Mouse (Mus musculus): ENCODE data around the gene Dyrk2. TPM values are rescaled to one million over a fixed set of nuclear protein-coding genes. Genes with fewer than 3 reads are reported as not detected.

The Dyrk2 gene
- 5.7 and 7.3 TPM in 2 replicates for polyA plus RNA-seq (2015; fragmentation: Nextera tagmentation; extraction: Ambion mirVana)

DNA sequence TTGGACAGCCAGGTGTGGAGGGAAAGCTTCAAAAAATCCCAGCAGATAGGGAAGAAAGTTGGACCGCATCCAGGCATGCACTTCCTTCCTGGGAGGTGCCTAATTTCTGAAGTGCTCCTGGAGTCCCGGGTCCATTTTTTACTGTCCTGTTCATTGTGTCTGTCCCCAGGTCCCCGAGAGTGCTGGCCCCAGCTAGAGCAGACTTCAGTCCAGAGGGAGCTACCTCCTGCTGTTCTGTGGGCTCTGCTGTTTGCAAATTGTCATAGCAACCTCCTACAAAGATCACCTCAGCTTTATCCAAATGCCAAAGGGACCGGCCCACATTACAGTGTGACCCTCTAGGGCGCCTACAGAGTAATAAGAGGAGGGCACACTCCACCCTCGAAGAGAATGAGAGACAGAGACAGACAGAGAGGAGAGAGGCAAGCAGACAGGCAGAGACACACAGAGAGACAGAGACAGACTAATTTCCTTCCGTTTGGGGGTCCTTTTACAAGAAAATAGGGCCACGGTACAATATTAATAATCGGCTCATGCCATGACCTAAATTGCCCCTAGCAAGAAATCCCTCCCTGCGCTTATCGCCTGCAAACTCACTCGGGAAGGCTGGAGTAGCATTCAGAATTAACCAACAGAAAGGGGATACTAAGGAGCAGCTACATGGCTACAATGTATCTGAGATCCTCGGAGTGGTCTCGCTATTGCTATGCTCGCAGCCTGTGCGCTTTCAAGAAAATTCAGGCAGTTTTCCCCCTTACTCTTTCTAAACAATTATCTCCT, at the start of gene Dyrk2:
Gene Dyrk2, minus strand, starts transcription at position 9 of the 780 bp plus-strand sequence.
- peak within 1 kb of the TSS; percentile 94 for H3K4me3 ChIP-seq (ENCODE audit: low read depth, low read length)
- 24% methylated on average over 16 of the region's 16 CpGs for WGBS (ENCODE audit: insufficient replicate concordance)
- H3K27me3 ChIP-seq (ENCODE audit: insufficient read depth, low read length): no peaks in the 10 kb centered on the region
- peak; percentile 35 for DNase-seq
- no peaks in the 10 kb centered on the region for H3K9me3 ChIP-seq (ENCODE audit: low read length)
- H3K9ac ChIP-seq (replicated peaks): peak within 1 kb of the TSS; percentile 67
- TF ChIP-seq EP300 (IDR thresholded peaks at IDR 0.05; ENCODE audit: low read depth): no peak
- no peak for TF ChIP-seq CTCF (IDR thresholded peaks at IDR 0.05; ENCODE audit: low read depth)
- H3K36me3 ChIP-seq (replicated peaks; ENCODE audit: insufficient read depth, low read length): no peaks in the 10 kb centered on the region
- ATAC-seq: no peak
- peaks cover 20% of the 10 kb centered on the region for H3K4me1 ChIP-seq (ENCODE audit: insufficient read depth)
- peak within 1 kb of the TSS; percentile 97 for H3K4me2 ChIP-seq (ENCODE audit: low read depth, low read length)
- peak within 1 kb of the TSS; percentile 91 for H3K27ac ChIP-seq (ENCODE audit: low read depth)

DNA sequence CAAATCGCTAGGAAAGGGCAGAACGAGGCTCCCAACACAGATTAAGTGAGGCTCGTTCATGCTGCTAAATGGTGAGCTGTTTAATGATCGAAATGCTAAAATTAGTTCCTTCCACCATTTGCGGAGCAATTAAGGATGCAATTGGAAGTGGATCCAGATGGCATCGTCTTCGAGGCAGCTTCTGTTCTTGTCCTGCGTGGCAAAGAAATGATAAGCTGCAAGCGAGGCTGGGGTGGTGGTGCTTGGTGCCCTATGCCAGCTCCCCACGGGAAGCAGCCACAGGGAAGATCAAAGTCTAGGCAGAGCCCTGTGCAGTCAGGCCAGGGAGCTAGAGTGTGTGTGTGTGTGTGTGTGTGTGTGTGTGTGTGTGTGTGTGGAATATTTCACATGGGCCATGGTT, 32.6 kb upstream of the Dyrk2 start:
- no peaks in the 10 kb centered on the region for H3K36me3 ChIP-seq (replicated peaks; ENCODE audit: insufficient read depth, low read length)
- 73% methylated on average over 10 of the region's 10 CpGs for WGBS (ENCODE audit: insufficient replicate concordance)
- DNase-seq (no peak), ATAC-seq (no peak)
- no peaks in the 10 kb centered on the region for H3K4me1 ChIP-seq (ENCODE audit: insufficient read depth)
- no peak for TF ChIP-seq CTCF (IDR thresholded peaks at IDR 0.05; ENCODE audit: low read depth)
- no peak for TF ChIP-seq EP300 (IDR thresholded peaks at IDR 0.05; ENCODE audit: low read depth)
- no peak overlapping the region for H3K4me2 ChIP-seq (ENCODE audit: low read depth, low read length)
- no peaks in the 10 kb centered on the region for H3K9me3 ChIP-seq (ENCODE audit: low read length)
- no peak overlapping the region for H3K4me3 ChIP-seq (ENCODE audit: low read depth, low read length)
- no peak overlapping the region for H3K9ac ChIP-seq (replicated peaks)
- no peaks in the 10 kb centered on the region for H3K27me3 ChIP-seq (ENCODE audit: insufficient read depth, low read length)
- H3K27ac ChIP-seq (ENCODE audit: low read depth): no peak overlapping the region

DNA sequence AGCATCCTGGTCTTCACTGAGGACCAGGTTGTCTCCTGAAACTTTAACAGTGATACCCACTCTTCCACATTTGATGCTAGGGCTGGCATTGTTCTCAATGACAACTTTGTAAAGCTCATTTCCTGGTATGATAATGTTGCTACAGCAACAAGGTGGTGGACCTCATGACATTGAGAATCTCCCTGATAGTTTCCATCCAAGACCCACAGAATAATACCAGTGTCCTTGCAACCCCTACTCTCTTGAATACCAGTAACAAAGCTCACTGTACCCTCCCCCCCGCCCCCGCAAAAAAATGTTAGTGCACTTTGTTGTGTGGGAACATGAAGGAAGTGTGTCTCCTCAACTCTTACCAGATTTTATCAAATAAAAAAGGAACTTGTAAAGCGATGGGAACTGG, 23.6 kb upstream of the Dyrk2 start:
- H3K4me1 ChIP-seq (ENCODE audit: insufficient read depth): no peaks in the 10 kb centered on the region
- H3K27ac ChIP-seq (ENCODE audit: low read depth): no peak overlapping the region
- DNase-seq: no peak
- no peaks in the 10 kb centered on the region for H3K36me3 ChIP-seq (replicated peaks; ENCODE audit: insufficient read depth, low read length)
- H3K27me3 ChIP-seq (ENCODE audit: insufficient read depth, low read length): no peaks in the 10 kb centered on the region
- H3K9me3 ChIP-seq (ENCODE audit: low read length): no peaks in the 10 kb centered on the region
- 42% methylated on average over 3 of the region's 3 CpGs for WGBS (ENCODE audit: insufficient replicate concordance)
- no peak overlapping the region for H3K9ac ChIP-seq (replicated peaks)
- no peak overlapping the region for H3K4me3 ChIP-seq (ENCODE audit: low read depth, low read length)
- H3K4me2 ChIP-seq (ENCODE audit: low read depth, low read length): no peak overlapping the region
- TF ChIP-seq CTCF (IDR thresholded peaks at IDR 0.05; ENCODE audit: low read depth): no peak
- TF ChIP-seq EP300 (IDR thresholded peaks at IDR 0.05; ENCODE audit: low read depth): no peak
- no peak for ATAC-seq

DNA sequence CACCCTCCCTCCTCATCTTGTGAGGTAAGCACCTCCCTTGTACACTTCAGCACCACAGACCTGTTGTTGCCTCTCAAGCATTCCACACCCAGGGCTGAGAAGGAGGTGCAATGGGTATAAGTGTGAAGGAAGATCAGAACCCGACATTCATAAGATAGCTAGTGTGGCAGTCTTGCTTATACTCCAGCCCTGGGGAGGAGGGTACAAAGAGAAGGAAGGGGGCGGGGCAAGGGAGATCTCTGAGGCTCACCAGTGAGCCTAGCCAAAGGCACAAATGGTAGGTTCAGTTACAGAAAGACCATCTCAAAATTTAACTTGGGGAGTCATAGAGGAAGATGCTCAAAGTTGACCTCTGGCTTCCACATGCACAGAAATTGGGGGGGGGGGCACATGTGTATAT, 14.1 kb upstream of the Dyrk2 start:
- H3K27ac ChIP-seq (ENCODE audit: low read depth): no peak overlapping the region
- H3K4me2 ChIP-seq (ENCODE audit: low read depth, low read length): no peak overlapping the region
- 64% methylated on average over 2 of the region's 2 CpGs for WGBS (ENCODE audit: insufficient replicate concordance)
- H3K9me3 ChIP-seq (ENCODE audit: low read length): no peaks in the 10 kb centered on the region
- no peaks in the 10 kb centered on the region for H3K36me3 ChIP-seq (replicated peaks; ENCODE audit: insufficient read depth, low read length)
- no peak overlapping the region for H3K4me3 ChIP-seq (ENCODE audit: low read depth, low read length)
- H3K27me3 ChIP-seq (ENCODE audit: insufficient read depth, low read length): no peaks in the 10 kb centered on the region
- no peak for ATAC-seq
- DNase-seq: no peak
- no peak for TF ChIP-seq CTCF (IDR thresholded peaks at IDR 0.05; ENCODE audit: low read depth)
- TF ChIP-seq EP300 (IDR thresholded peaks at IDR 0.05; ENCODE audit: low read depth): no peak
- no peak overlapping the region for H3K9ac ChIP-seq (replicated peaks)
- peaks cover 6% of the 10 kb centered on the region for H3K4me1 ChIP-seq (ENCODE audit: insufficient read depth)

DNA sequence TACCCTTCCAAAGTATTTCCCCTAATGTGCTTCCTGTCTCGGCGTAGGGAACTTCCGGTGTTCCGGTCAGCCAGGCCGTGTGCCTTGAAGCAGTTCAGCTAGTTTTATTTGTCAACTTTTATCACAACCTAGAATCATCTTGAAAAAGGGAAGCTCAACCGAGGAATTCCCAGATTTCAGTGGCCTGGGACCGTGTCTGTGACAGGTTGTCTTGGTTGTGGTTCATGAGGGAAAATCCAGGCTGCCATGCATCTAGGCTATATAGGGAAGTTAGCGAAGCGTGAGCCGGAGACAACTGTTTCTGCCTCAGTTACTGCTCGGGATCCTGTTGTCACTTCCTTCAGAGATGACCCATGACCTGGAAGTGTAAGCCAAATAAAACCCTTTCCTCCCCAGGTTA, 13.3 kb upstream of the Dyrk2 start:
- Histone ChIP-seq H3K4me2 (ENCODE audit: low read depth, low read length) (no peak overlapping the region), H3K9ac (replicated peaks) (no peak overlapping the region), H3K9me3 (ENCODE audit: low read length) (no peaks in the 10 kb centered on the region), H3K27me3 (ENCODE audit: insufficient read depth, low read length) (no peaks in the 10 kb centered on the region), H3K27ac (ENCODE audit: low read depth) (0 out of 2 replicates have a peak overlapping the region, but pooled peaks have one; percentile 30), H3K4me3 (ENCODE audit: low read depth, low read length) (no peak overlapping the region), H3K4me1 (ENCODE audit: insufficient read depth) (peaks cover 6% of the 10 kb centered on the region), H3K36me3 (replicated peaks; ENCODE audit: insufficient read depth, low read length) (no peaks in the 10 kb centered on the region)
- TF ChIP-seq CTCF (IDR thresholded peaks at IDR 0.05; ENCODE audit: low read depth) (no peak), EP300 (IDR thresholded peaks at IDR 0.05; ENCODE audit: low read depth) (no peak)
- ATAC-seq (no peak), DNase-seq (no peak)
- WGBS (ENCODE audit: insufficient replicate concordance): 46% methylated on average over 11 of the region's 11 CpGs

DNA sequence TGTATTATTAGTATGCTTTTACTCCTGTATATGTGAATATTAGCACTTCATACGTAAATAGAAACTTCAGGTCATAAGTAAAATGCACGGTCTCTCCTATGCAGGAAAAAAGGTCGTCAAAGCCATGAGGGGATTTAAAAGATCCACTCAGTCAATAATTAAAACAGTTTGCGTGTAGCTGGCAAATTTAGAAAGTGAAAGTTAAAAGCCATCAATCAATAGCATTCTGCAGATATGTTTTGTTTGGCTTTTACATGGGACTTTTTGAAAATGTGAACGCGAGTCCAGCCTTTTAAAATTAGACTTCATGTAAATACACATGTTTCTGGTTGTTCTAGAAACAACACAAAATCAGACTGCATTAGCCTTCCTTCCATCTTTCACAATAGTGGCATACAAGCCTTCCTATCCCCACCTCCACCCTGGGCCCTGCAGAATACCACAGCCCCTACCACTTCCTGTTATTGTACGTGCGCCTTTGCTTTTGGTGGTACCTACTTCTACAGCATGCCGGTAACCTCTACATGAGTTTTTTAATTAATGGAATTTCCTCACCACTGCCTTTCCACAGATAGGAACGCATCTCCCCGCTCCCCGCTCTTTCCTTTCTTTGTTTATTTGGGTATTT, 12.4 kb upstream of the Dyrk2 start:
- Histone ChIP-seq H3K4me1 (ENCODE audit: insufficient read depth) (peaks cover 6% of the 10 kb centered on the region), H3K27me3 (ENCODE audit: insufficient read depth, low read length) (no peaks in the 10 kb centered on the region), H3K9ac (replicated peaks) (no peak overlapping the region), H3K4me3 (ENCODE audit: low read depth, low read length) (peak overlapping the region; percentile 8; the same call in 1 of the 2 replicates), H3K9me3 (ENCODE audit: low read length) (no peaks in the 10 kb centered on the region), H3K36me3 (replicated peaks; ENCODE audit: insufficient read depth, low read length) (no peaks in the 10 kb centered on the region), H3K4me2 (ENCODE audit: low read depth, low read length) (peak overlapping the region; percentile 58), H3K27ac (ENCODE audit: low read depth) (peak overlapping the region; percentile 39)
- TF ChIP-seq EP300 (IDR thresholded peaks at IDR 0.05; ENCODE audit: low read depth) (no peak), CTCF (IDR thresholded peaks at IDR 0.05; ENCODE audit: low read depth) (no peak)
- WGBS (ENCODE audit: insufficient replicate concordance): 32% methylated on average over 12 of the region's 12 CpGs
- ATAC-seq: 0 out of 2 replicates have a peak, but pooled peaks have one; percentile 41
- no peak for DNase-seq

Data from liver, postnatal 0 days (tissue).